Mouse (Mus musculus): ENCODE measurements around the gene Bhmt. TPM values are rescaled to one million over a fixed set of nuclear protein-coding genes. Genes with fewer than 3 reads are reported as not detected.
A peak's percentile ranks its signal among the peaks of the same experiment; 100 is the strongest.

Bhmt gene
- total RNA-seq (2021), result not detected
- long read RNA-seq, experiment 1, result 0 reads
- long read RNA-seq, experiment 2, partial matches to known transcripts, result 0 of 1 reads
- long read RNA-seq, experiment 2, other reads (novel, unspliced or antisense), result 1 of 1 reads

GRCm38 (mm10) chr13:93637282-93638245 lies at the start of gene Bhmt:
Bhmt (minus strand) TSS chr13:93637961.
- no peak for DNase-seq
- intact Hi-C loops (cut with DNase I), result no loop called here

GRCm38 (mm10) chr13:93687321-93687720 lies 49.6 kb upstream of the Bhmt start:
- intact Hi-C loops (cut with DNase I), result no loop called here
- no peak for DNase-seq

GRCm38 (mm10) chr13:93685226-93685625 lies 47.5 kb upstream of the Bhmt start:
- intact Hi-C loops (cut with DNase I), result no loop called here
- no peak for DNase-seq

GRCm38 (mm10) chr13:93683336-93683735 lies 45.6 kb upstream of the Bhmt start:
- intact Hi-C loops (cut with DNase I), result no loop called here
- DNase-seq, result no peak

GRCm38 (mm10) chr13:93676864-93677263 lies 39.1 kb upstream of the Bhmt start:
- intact Hi-C loops (cut with DNase I), result no loop called here
- DNase-seq, result no peak

- DNase-seq, result no peak
- intact Hi-C loops (cut with DNase I), result no loop called here
These were observed 36.4 kb upstream of the Bhmt start, which contains the start of the genes Bhmt2 and Dmgdh for GRCm38 (mm10) chr13:93674131-93674561. Bhmt2 (minus strand) TSS chr13:93674302. Dmgdh (plus strand) TSS chr13:93674433.

- intact Hi-C loops (cut with DNase I), result no loop called here
- DNase-seq, result no peak
These were observed 35.5 kb upstream of the Bhmt start for GRCm38 (mm10) chr13:93673296-93673695.

GRCm38 (mm10) chr13:93672371-93672770 lies 34.6 kb upstream of the Bhmt start:
- no peak for DNase-seq
- intact Hi-C loops (cut with DNase I), result no loop called here

GRCm38 (mm10) chr13:93667586-93667985 lies 29.8 kb upstream of the Bhmt start:
- intact Hi-C loops (cut with DNase I), result no loop called here
- no peak for DNase-seq

GRCm38 (mm10) chr13:93657941-93658340 lies 20.2 kb upstream of the Bhmt start:
- DNase-seq, result no peak
- intact Hi-C loops (cut with DNase I), result no loop called here

GRCm38 (mm10) chr13:93653382-93653781 lies 15.6 kb upstream of the Bhmt start:
- DNase-seq, result no peak
- intact Hi-C loops (cut with DNase I), result no loop called here

GRCm38 (mm10) chr13:93648387-93649130 lies 10.8 kb upstream of the Bhmt start:
- intact Hi-C loops (cut with DNase I), result no loop called here
- no peak for DNase-seq

- no peak for DNase-seq
- intact Hi-C loops (cut with DNase I), result no loop called here
These were observed 1.9 kb upstream of the Bhmt start for GRCm38 (mm10) chr13:93639636-93640035.

GRCm38 (mm10) chr13:93636561-93636960 lies 1.2 kb downstream of the Bhmt start:
- no peak for DNase-seq
- intact Hi-C loops (cut with DNase I), result no loop called here

GRCm38 (mm10) chr13:93632927-93633326 lies 4.8 kb downstream of the Bhmt start:
- DNase-seq, result no peak
- intact Hi-C loops (cut with DNase I), result no loop called here

- intact Hi-C loops (cut with DNase I), result no loop called here
- DNase-seq, result no peak
These were observed 6.6 kb downstream of the Bhmt start for GRCm38 (mm10) chr13:93630941-93631705.

- intact Hi-C loops (cut with DNase I), result no loop called here
- DNase-seq, result no peak
These were observed 8.9 kb downstream of the Bhmt start for GRCm38 (mm10) chr13:93628861-93629260.

GRCm38 (mm10) chr13:93614361-93614948 lies 23.3 kb downstream of the Bhmt start:
- intact Hi-C loops (cut with DNase I), result loop anchor here (5.0 to 10.0 kb wide), 3 partner anchors 117 to 862 kb away; partner anchors contain the start of gene Jmy
- peak; percentile 34 to 68 for DNase-seq

- DNase-seq, result no peak
These were observed 24.0 kb downstream of the Bhmt start for GRCm38 (mm10) chr13:93613771-93614170.

More at GRCm38 (mm10) chr13:93613771-93614170, 24.0 kb downstream of the Bhmt start:
- intact Hi-C loops (cut with DNase I), result loop anchor here (2.0 to 10.0 kb wide), 5 partner anchors 105 to 861 kb away; partner anchors contain the start of gene Jmy

Data from heart, postnatal 14 days (tissue).